Mouse (Mus musculus) testis, postnatal 10 days (tissue): Measurements from ENCODE around the gene Msl1.
A peak's percentile ranks its signal among the peaks of the same experiment; 100 is the strongest.
"Not testable (repeated sequence)": the region's sequence is repeated elsewhere in the genome, so short reads cannot be mapped to it uniquely, and the experiment has no call there.

Experiments used
- DNase-seq: peaks from one replicate; pipeline ENCODE4 v3.0.0; 2021; ENCODE audit warnings: low spot score

Gene Msl1

DNA sequence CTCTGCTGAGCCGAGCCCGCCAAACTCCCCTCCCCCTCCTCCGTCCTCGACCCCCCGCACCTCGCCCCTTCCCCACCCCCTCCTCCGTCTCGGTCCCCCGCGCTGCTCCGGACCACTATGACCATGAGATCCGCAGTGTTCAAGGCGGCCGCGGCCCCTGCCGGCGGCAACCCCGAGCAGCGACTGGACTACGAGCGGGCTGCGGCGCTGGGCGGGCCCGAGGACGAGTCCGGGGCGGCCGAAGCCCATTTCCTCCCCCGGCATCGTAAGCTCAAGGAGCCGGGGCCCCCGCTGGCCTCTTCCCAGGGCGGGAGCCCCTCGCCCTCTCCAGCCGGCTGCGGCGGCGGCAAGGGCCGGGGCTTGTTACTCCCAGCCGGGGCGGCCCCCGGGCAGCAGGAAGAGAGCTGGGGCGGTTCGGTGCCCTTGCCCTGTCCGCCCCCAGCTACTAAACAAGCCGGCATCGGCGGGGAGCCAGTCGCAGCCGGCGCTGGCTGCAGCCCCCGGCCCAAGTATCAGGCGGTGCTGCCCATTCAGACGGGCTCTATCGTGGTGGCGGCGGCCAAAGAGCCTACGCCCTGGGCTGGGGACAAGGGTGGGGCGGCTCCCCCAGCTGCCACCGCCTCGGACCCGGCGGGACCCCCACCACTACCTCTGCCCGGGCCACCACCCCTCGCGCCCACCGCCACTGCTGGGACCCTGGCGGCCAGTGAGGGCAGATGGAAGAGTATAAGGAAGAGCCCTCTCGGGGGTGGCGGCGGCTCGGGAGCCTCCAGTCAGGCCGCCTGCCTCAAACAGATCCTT lies 598 bp downstream of the Msl1 start:
- DNase-seq = peak; percentile 78

DNA sequence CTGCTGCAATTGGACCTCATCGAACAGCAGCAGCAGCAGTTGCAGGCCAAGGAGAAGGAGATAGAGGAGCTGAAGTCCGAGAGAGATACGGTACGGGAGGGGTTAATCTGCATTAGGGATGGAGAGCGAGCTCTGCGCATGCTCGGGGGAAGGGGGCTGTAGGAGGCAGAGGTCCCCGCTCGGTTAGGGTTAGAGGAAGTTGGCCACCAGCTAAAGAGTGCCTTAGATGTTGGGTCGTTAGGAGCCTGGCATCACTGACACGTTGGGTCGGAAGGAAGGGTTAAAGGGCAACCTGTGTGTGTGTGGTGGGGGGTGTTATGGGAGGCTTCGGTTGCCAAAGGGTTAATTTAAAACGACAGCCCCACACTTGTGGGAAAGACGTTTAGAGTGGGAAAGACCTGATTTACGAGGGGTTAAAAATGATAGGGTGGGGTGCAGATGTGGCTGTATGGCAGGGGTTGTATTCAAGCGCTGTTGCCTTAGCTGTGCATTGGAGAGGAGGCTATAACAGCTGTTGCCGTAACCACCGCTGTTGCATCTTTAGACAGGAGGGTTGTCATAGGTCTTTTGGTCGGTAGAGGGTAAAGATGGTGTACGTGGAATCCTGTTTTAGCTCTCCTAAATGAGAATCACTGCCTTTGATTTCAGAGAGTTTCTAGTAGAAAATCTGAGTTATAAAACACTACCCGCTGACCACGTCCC lies 1.4 kb downstream of the Msl1 start:
- peak; percentile 82 for DNase-seq

DNA sequence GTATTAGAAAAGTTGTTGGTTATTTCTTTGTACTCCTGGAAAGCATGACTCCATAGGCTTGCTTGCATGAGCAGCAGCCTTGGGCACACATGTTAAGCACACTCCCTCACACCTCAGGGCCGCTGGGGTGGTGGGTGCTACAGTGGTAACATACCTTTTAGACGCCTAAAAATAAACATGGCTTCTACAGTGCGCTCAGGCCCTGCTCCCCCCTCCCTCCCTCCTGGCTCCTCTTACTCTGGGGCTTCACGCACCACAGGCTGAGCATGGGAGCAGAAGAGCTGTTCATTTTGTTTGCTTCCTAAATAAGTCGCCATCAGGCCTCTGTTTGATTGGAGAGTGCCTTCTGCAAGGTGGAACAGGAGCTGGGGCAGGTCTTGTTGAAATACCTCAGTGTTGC lies 2.0 kb downstream of the Msl1 start:
- DNase-seq = no peak

DNA sequence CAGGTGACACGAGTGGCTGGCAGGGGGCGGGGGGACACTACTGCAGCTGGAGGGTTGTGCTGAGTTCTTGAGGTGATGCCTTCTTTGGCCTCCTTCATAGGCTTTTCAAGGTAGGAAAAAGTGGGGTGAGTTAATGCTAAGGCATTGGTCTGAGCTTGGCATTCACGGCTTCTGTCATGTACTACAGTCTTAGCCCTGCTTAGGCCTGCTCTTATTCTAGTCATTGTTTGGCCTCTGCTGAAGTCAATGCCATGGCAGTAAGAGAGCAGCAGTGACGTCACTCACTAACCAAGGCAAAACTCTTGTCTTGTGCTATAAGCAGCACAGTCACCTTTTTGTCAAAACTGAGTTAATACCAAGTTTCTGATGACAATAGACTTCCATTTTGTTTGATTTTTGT lies 2.6 kb downstream of the Msl1 start:
- DNase-seq = no peak

DNA sequence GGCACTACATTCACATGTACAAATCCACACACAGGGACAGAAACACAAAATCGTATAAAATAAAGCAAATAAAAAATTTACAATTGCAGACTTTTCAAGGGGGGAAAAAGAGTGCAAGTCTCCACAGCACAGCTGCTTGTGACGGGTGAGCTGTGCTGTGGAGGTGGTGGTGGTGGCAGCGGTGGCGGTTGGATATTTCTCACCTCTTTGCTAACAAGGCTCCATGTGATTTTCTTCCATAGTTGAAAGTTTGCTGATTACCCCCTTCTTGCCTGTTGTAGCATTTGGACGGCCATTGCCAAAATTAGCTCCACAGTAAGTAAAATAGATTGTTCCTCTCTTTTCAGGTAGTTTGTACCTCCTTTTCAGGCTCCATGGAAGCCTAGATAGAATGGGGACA lies 9.3 kb downstream of the Msl1 start, which contains the start of gene Casc3:
Gene Casc3, plus strand, starts transcription at position 301 of the 400 bp plus-strand sequence.
- no peak for DNase-seq

DNA sequence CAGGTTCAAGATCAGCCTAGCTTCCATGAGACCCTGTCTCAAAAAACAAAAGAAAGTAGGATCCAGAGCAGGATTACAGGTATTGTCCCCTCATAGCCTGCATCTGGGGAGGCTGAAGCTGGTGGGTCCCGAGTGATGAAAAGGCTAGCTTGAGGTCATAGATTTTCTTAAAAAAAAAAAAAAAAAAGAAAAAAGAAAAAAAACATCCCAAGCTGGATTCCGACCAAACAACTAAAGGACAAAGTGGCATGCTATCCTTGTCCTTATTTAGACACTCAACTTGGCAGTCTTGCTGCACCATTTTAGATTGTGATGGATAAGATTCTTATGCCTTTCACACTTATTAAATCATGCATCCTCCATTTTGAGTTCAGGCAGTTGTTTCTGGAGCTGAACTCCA lies 13.1 kb downstream of the Msl1 start:
- no peak for DNase-seq

DNA sequence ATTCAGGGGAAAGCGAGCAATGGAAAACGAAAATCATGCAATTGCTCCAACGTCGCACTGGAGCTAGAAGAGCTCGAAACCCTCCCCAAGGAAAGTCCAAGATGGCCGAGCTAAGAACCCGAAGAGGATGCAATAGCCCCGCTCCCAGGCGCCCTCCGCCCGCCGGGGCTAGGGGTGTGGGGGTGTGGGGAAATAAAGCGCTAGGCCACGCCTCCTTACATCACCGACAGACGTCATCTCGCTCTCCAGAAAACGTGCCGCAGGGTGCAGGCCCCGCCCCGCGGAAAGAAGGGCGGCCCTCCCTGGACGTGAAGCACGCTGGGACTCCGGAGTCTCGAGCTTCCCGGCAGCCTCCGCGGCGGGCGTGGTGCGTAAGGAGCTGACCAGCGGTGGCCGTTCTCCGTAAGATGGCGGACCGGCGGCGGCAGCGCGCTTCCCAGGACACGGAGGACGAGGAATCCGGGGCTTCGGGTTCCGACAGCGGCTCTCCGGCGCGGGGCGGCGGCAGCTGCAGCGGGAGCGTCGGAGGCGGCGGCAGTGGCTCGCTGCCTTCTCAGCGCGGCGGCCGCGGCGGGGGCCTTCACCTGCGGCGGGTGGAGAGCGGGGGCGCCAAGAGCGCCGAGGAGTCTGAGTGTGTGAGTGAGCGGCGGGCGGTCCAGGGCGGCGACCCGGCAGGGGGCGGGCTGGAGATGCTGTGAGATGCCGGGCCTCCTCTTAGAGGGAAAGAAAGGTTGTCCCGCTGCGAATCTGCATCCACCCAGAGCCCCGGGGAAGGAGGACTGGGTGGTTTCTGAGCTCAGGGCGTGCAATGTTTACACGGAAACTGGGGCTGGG lies 14.4 kb downstream of the Msl1 start:
- DNase-seq = peak; percentile 98

DNA sequence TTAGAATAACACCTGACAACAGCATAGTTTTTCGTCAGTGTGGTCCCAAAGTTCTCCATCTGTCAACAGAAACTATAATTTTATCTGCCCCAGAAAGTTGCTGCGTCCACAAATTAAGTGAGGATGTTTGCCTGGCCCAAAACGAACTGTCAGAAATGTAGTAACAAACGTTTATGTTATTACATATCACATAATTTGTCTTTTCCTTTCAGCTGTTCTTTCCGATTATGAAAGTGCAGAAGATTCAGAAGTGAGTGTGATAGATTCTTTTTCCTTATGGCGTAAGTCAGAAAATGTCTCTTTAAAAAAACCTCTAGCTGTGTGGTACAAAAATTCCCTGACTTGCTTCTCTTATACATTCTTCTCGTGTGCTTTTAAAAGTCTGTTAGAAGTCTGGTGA lies 15.4 kb downstream of the Msl1 start:
- no peak for DNase-seq

DNA sequence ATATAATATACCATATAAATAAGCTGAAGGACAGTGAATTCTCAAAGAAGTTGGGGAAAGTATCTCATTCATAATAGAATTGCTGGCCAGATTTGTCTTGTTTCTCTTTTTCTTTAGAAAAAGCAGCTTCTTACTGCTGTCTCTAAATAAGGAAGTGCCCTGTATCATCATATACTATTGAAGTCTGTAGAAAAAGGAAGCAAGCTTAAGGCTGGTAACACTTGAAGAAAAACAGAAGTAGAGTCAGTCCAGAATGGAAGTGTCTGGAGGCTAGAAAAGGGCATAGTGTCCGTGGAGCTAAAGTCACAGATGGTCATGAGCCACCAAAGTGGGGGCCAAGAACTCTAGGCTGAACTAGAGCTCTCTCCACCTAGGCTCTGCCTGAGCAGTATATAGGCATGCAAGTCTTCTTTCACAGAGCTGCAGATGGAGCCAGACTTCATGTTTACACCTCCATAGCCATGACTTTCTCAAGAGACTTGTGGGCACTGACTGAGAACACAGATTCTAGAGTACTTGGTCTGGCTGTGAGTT lies 21.5 kb downstream of the Msl1 start:
- no peak for DNase-seq

DNA sequence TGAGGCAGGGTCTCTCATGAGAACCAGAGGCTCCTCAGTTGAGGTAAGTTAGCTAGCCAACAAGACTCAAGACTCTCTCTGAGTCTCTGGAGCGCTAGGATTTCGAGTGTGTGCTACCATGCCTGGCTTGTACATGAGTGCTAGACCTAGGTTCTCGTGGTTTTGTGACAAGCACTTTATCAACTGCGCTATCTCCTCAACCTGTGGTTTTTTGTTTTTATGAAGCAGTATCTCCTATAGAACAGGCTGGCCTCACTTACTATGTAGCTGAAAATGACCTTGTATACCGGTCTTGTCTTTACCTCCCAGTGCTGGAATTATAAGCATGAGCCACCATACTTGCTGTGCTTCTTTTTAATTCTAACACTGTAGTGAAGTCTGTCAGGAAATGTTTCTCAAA lies 25.7 kb downstream of the Msl1 start:
- DNase-seq = no peak

DNA sequence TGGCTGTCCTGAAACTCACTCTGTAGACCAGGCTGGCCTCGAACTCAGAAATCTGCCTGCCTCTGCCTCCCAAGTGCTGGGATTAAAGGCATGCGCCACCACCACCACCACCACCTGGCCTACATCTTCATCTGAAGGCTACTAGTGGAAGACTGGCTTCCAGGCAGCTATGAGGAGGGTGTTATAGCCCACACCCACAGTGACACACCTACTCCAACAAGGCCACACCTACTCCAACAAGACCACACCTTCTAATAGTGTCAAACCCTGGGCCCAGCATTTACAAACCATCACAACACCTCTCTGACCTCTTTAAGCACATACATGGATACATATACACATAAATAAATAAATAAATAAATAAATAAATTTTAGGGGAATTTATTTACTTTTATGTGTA lies 30.8 kb downstream of the Msl1 start:
- not testable (repeated sequence) for DNase-seq

DNA sequence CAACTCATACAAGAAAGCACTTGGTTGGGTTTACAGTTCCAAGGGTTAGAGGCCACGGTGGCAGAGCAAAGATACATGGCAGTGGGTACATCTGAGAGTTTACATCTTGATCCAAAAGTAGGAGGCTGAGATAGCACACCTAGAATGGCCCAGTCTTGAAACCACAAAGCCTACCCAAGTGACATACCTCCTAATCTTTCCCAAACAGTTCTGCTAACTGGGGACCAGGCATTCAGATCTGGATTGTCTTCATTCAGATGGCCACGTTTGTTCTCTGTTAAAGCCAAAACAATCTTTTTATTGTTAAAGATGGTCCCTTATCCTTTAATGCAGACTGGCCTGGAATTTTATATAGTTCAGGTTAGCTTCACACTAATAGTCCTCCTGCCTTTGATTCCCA lies 32.6 kb downstream of the Msl1 start:
- DNase-seq = no peak

DNA sequence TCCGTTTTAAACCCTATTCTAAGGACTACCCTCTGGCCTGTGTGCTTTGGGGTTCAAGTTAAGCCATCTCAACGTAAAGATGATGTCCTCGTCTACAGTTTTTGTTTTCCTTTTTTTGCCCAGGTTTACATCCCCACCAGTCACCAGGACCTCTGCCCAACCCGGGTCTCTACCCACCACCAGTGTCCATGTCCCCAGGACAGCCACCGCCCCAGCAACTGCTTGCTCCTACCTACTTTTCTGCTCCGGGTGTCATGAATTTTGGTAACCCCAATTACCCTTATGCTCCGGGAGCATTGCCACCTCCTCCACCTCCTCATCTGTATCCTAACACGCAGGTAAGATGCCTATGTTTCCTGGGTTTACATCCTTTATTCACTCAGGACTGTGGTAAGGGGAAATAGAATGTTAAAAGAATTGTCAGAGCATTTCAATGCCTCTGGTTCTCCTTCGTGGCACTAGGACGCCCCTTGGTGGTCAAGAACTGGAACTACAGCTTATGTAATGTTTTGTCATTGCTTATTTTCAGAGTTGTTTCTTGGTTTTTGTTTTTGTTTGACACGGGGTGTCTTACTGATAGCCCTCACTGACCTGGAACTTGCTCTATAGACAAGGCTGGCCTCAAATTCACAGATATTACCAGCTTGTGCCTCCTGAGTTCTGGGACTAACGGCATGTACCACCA lies 33.9 kb downstream of the Msl1 start:
- DNase-seq = no peak

DNA sequence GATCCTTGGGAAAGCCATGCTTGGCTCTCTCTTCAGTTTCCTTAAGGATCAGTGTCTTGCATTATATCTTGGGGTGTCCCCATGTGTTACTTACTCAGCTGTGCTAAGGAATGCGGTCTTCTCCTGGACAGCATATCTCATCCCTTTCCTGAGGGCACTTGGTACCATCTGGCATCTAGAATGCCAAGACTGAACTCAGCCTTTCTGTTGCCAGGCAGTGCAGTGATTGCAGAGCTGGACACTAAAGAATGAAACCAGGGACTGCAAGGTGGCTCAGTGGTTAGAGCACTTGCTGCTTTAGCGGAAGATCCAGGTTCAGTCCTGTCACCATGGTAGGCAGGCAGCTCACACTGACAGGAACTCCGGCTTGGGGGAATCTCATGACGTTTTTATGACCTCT lies 34.6 kb downstream of the Msl1 start:
- no peak for DNase-seq

DNA sequence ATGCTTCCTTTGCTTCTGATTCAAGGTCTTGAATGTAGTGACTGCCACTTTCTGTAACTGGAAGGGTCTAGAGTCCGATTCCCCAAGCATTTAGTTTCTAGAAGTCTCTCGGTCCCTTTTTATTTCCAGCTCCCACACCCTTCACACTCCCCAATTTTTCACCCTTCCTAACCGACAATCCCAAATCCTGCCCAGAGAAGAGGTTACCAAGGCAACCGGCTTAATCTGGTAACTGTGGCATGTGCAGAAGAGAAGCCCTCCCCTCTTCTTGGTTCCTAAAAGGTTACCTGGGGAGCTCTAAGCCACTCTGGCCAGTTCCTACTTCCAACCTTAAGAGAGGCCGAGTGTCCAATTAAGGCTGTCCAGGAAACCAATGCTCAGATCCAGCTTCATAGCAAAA lies 40.0 kb downstream of the Msl1 start:
- DNase-seq = no peak

DNA sequence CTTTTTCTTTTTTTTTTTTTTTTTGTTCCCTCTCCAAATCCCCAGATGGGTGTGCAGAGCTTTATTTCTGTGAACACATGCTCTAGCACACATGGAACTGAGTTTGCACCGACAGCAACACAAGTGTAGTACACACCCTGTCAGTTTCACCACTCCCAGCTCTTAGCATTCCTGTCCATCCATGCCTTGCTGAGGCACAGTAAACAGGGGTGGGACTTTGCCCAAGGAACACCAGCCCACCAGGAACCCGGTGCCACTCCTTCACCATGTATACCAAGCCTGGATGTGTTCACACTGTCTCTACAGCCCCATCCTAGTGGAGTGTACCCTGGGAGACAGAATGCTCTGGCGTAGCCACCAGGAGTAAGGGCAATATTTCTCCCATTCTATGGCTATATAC lies 40.4 kb downstream of the Msl1 start:
- DNase-seq = no peak

DNA sequence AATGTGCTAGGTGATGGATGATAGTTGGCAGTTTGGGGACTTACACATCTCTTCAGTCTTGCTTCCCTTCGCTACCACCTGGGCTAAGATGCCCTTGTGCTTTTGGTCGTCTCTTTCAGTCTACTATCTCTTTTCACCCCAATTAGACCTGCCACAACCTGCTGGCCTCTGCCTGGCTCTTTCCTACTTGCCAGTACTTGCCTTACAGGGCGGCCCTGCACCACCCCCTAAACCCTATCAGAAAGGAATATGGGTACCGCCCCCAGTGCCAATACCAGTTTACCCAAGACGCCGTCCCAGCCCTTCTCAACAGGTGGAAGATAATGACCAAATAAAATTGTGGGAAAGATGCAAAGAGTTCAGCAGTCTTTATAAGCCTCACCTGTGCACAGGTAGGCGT lies 40.8 kb downstream of the Msl1 start:
- no peak for DNase-seq

DNA sequence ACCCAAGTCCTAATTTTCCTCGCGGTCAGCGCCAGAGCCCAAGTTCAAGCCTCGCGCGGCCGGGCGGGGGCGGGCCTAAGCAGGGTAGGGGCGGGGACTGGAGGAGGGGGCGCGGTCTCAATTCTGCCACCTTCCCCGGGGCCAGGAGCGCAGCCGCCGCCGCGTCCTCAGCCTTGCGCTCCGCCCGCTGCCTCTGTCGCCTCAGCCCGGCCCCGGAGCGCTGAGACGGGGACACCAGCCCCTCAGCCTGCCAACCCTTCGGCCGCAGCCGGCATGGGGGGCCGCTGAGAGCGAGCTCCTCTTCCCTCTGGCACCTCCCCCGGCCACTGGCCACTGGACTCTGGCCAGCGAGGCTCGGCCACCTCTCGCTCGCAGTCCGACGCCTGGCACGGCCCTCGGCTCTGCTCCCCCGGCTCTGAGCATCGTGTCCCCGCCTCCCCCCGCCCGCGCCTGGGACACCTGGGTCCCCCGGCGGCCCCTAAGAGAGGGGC lies 41.4 kb downstream of the Msl1 start, which contains the start of gene Rapgefl1:
Gene Rapgefl1, plus strand, starts transcription at position 135 of the 491 bp plus-strand sequence.
- peak; percentile 89 for DNase-seq

DNA sequence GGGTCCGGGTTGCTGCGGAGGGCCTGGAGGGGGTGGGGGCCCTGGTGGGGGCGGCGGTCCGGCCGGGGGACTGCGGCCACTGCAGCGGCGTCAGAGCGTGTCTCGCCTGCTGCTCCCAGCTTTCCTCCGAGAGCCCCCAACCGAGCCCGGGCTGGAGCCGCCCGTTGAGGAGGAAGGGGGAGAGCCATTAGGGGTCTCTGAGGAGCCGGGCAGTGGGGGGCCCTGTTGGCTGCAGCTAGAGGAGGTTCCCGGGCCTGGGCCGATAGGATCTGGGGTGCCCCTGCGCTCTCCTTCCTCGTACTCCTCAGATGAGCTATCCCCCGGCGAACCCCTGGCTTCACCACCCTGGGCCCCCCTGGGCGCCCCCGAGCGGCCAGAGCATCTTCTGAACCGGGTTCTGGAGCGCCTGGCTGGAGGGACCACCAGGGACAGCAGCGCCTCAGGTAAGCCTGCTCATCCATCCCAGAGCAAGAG lies 42.0 kb downstream of the Msl1 start:
- no peak for DNase-seq

DNA sequence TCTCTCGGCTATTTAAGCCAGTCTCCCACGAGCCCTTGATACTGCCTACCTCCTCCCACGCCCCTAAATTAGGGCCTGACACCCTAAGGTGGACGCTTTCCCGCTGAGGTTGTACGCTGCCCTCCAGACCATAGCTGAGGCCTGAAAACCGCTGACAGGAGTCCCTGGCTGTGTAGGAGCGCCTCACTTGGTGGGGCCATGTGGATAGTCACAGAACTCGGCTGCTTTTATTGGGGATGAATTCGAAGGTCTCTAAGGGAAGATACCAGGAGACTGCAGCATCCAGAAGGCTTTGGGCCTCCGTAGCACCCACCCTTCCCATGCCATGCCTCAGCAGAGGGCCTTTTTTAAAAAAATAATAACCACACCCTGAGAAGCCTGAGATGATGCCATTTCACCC lies 42.6 kb downstream of the Msl1 start:
- DNase-seq = no peak

DNA sequence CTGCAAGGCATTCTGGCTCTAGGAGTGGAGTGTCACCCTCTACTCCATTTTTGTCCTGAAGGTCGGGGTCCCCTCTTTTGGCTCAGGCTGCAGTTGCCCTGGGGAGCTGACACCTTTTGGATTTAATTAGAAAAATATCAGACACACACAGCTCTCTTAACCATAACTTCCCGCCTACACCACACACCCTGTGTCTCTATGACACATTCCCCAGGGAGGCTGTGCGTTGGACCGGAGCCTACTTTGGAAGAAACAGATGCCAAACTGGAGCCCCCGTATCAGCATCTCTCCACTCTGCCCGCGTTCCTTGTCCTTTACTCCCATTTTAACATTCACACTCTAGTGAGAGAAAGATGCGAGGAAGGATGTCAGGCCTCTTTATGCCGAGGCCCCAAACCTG lies 43.2 kb downstream of the Msl1 start:
- no peak for DNase-seq

DNA sequence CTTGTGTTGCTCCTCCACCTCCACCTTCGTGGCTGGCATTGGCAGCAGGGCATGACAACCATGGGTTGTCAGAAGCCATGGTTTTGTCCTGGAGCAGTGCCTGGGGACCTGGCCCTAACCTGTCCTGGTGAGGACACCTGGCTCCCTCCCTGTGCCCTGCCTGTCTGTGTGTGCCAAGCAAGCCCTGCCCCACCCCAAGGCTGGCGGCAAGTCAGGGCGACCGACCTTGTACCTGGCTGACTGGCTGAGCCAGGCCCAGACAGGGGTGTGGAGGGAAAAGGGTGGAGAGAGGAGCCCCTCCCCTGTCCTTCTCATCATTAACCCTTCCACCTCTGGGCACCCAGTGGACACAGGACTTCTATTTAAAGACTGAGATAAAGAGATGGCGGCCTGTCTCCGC lies 44.1 kb downstream of the Msl1 start:
- DNase-seq = no peak
